Mouse (Mus musculus) gastrocnemius, postnatal 14 days (tissue): ENCODE data around the gene Tmem265. TPM values are rescaled to one million over a fixed set of nuclear protein-coding genes. Genes with fewer than 3 reads are reported as not detected.

Experiments used
- DNase-seq: peaks from one replicate; pipeline ENCODE4 v3.0.0; 2021; ENCODE audit warnings: mixed read lengths
- intact Hi-C: fragments of 180-260 bp; cut with DNase I; formaldehyde crosslinking; loops from one replicate; pipeline ENCODE4 v1.15.1; 2025; ENCODE audit warnings: low total_unique reads
- total RNA-seq, 2 experiments: library from RNA; stranded (reverse); gene quantifications; 2 replicates each; pipeline ENCODE4 v1.2.3; 2021

Gene Tmem265
- total RNA-seq, 2 experiments from 2014 or later: not detected

DNA sequence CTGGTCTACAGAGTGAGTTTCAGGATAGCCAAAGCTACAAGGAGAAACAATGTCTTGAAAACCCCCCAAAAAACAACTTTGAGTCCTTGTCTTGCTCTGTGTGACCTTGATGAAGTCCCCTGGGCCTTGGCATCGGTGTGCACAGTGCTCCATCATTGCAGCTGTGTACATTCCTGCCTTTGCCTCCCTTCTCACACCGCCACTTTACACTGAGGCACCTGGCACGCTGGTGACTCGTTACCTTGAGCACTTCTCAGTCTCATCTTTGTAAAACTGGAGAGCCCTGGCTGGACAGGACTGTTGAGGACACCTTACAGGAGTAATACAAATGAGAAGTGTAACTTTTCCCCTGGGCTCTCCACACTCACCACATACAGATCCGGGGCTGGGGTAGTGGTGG lies 26.0 kb downstream of the Tmem265 start:
- no peak for DNase-seq
- intact Hi-C loops: no loop called here

- intact Hi-C loops: no loop called here
- DNase-seq: peak; percentile 92
Measured at GRCm38 (mm10) chr7:127588011-127588871, 27.1 kb downstream of the Tmem265 start, which contains the start of the genes Ccdc189 and Rnf40. Ccdc189 (minus strand) TSS chr7:127588595. Rnf40 (plus strand) TSS chr7:127588767.

GRCm38 (mm10) chr7:127588901-127589300 lies 27.7 kb downstream of the Tmem265 start:
- intact Hi-C loops: no loop called here
- no peak for DNase-seq

DNA sequence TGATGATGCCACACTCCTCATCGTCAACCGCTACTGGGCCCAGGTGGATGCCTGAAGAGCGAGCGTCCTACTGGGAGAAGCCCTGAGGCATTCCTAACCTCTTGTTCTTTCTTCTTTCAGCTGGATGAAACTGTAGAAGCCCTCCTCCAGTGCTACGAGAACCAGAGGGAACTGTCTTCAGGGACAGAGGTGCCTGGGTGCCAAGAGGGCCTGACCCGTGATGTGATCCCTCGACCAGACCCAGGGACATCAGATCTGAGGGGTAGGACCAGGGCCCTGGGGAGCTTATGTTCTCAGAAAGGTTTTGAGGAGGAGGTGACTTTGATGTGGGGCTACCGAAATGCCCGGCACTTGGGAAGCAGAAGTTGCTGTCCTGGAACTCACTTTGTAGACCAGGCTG lies 28.4 kb downstream of the Tmem265 start:
- intact Hi-C loops: no loop called here
- no peak for DNase-seq

DNA sequence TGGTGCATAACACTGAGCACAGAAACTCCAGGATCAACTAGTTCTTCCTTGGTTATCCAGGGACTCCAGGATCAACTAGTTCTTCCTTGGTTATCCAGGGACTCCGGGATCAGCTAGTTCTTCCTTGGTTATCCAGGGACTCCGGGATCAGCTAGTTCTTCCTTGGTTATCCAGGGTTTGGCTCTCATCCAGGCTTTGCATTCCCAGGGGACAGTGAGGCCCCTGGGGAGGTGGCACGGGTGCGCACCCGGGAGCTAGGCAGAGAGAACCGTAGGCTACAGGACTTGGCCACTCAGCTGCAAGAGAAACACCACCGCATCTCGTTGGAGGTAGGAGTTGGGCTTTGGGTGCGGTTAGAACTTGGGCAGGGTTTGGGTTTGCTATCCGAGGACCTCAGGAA lies 29.9 kb downstream of the Tmem265 start:
- no peak for DNase-seq
- intact Hi-C loops: no loop called here

GRCm38 (mm10) chr7:127592575-127592974 lies 31.4 kb downstream of the Tmem265 start:
- intact Hi-C loops: no loop called here
- no peak for DNase-seq

- intact Hi-C loops: no loop called here
- no peak for DNase-seq
Measured at GRCm38 (mm10) chr7:127596747-127597146, 35.6 kb downstream of the Tmem265 start.

- intact Hi-C loops: no loop called here
- no peak for DNase-seq
Measured at GRCm38 (mm10) chr7:127600612-127601011, 39.4 kb downstream of the Tmem265 start.

DNA sequence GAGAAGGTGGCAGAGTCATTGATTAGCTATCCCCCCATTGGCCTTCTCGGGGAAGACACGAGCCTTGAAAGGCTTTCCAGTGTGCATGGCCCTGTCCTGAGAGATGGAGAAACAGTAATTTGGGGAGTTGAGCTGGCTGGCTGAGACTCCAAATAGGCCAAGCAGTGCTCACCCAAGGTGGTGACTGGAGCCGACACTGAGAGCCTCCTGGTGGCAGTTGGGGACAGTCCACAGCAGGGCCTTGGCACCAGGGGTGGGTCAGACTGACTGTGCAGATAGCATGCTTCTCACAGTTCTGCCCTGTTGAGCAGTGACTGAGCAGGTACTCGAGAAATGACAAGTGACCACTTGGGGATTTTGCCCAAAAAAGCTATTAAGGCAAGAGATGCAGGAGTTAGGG lies 40.5 kb downstream of the Tmem265 start:
- no peak for DNase-seq
- intact Hi-C loops: no loop called here

- intact Hi-C loops: no loop called here
- no peak for DNase-seq
Measured at GRCm38 (mm10) chr7:127602903-127603302, 41.7 kb downstream of the Tmem265 start.

GRCm38 (mm10) chr7:127604256-127604655 lies 43.1 kb downstream of the Tmem265 start:
- intact Hi-C loops: no loop called here
- no peak for DNase-seq

GRCm38 (mm10) chr7:127607150-127607549 lies 46.0 kb downstream of the Tmem265 start:
- intact Hi-C loops: loop anchor here (5.0 kb wide), 1 partner anchor 35 kb away; no protein-coding TSS in a partner anchor
- DNase-seq: no peak

DNA sequence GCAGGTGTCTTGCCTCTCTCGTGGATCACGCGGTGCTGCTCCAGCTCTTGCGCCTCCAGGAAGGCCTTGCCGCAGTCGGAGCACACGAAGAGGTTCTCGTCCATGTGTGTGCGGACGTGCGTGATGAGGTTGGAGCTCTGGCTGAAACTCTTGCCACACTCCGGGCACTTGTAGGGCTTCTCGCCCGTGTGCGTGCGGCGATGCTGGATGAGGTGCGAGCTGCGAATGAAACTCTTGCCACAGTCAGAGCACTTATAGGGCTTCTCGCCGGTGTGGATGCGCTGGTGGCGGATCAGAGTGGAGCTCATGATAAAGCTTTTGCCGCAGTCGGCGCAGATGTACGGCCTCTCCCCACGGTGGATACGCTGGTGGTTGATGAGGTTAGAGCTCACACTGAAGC lies 49.8 kb downstream of the Tmem265 start:
- DNase-seq: no peak
- intact Hi-C loops: no loop called here

DNA sequence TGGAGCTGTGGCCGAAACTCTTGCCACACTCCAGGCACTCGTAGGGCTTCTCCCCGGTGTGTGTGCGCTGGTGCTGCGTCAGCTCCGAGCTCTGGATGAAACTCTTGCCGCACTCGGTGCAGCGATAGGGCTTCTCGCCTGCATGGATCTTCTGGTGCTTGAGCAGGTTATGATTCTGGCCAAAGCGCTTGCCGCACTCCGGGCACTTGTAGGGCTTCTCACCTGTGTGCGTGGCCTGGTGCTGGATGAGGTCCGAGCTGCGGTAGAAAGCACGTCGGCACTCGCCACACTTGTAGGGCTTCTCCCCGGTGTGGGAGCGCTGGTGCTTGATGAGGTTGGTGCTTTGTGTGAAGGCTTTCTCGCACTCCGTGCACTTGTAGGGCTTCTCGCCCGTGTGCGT lies 50.4 kb downstream of the Tmem265 start:
- no peak for DNase-seq
- intact Hi-C loops: no loop called here

GRCm38 (mm10) chr7:127613501-127613900 lies 52.3 kb downstream of the Tmem265 start:
- DNase-seq: no peak
- intact Hi-C loops: no loop called here

DNA sequence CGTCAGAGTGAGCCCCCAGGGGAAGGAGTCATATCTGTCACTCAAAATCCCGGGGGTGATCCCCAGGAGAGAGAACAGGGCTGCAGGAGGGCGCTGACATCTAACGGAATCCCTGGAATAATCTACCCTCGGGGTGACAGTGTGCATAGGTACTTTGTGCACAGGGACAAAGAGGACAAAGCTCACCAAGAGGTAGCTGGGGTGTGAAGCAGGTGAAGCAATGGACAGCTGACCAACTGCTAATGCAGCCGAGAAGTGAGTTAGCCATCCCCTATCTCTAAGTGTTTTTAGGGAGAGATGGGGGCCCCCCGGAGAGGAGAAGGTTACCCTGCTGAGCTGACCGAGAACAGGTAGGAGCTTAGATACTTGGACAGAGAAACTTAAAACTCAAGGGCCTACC lies 52.9 kb downstream of the Tmem265 start:
- no peak for DNase-seq
- intact Hi-C loops: no loop called here

- peak; percentile 56 for DNase-seq
- intact Hi-C loops: no loop called here
Measured at GRCm38 (mm10) chr7:127614511-127614890, 53.3 kb downstream of the Tmem265 start.

- intact Hi-C loops: no loop called here
- peak; percentile 72 for DNase-seq
Measured at GRCm38 (mm10) chr7:127614891-127615843, 54.0 kb downstream of the Tmem265 start, which contains the start of gene Zfp629. Zfp629 (minus strand) TSS chr7:127615797.

GRCm38 (mm10) chr7:127616336-127616735 lies 55.1 kb downstream of the Tmem265 start:
- DNase-seq: no peak
- intact Hi-C loops: no loop called here
